Mouse (Mus musculus): ENCODE data around the gene Hoxb1. TPM values are rescaled to one million over a fixed set of nuclear protein-coding genes. Genes with fewer than 3 reads are reported as not detected.

The Hoxb1 gene
- total RNA-seq, 2 experiments from 2014 or later = not detected

- no peak for DNase-seq (ENCODE audit: extremely low spot score in 1 of 2, low spot score in 2 of 2)
- intact Hi-C loops (cut with DNase I) = no loop called here
Measured at GRCm38 (mm10) chr11:96347717-96348116, 17.8 kb upstream of the Hoxb1 start.

DNA sequence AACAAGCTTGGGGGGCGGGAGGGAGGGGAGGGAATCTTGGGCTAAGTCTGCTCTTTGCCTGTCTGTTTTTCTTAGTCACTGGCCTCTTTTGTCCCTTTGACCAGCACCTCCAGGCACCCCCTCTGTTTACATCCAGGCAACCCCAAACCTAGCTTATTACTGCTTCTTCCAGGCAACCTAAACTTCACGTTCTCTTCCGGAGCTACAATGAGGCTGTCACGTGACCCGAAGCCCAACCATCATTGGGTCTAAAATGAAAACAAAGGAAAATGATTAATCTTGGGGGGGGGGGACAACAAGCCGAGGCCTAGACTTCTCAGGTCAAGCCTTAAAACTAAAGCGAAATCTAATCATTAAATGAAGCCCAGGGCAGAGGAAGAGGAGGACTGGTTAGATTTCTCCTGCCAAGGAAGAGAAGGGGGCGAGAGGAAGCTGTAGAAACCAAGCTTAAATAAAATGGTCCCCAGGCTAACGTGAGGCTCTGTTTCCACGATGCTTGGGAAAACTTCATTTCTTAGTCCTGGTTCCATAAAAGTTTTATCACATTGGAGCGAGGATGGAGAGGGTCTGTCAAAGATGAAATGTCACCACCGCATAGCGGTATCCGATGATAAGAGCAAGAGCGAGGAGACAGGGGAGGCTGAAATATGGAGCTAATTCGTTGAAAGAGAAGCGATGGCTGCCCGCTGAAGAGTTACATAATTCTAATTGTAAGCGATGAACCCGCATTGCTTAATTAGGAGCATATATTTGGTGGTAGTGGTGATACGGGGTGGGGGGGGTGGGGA lies 17.2 kb upstream of the Hoxb1 start:
- no peak for DNase-seq (ENCODE audit: extremely low spot score in 1 of 2, low spot score in 2 of 2)
- intact Hi-C loops (cut with DNase I) = no loop called here

- intact Hi-C loops (cut with DNase I) = no loop called here
- DNase-seq (ENCODE audit: extremely low spot score in 1 of 2, low spot score in 2 of 2) = no peak
Measured at GRCm38 (mm10) chr11:96348988-96349387, 16.6 kb upstream of the Hoxb1 start.

GRCm38 (mm10) chr11:96349491-96350340 lies 15.8 kb upstream of the Hoxb1 start:
- DNase-seq (ENCODE audit: extremely low spot score in 1 of 2, low spot score in 2 of 2) = no peak
- intact Hi-C loops (cut with DNase I) = loop anchor here (5.0 to 10.0 kb wide), 2 partner anchors 57 to 175 kb away; partner anchors contain the start of gene Hoxb6

DNA sequence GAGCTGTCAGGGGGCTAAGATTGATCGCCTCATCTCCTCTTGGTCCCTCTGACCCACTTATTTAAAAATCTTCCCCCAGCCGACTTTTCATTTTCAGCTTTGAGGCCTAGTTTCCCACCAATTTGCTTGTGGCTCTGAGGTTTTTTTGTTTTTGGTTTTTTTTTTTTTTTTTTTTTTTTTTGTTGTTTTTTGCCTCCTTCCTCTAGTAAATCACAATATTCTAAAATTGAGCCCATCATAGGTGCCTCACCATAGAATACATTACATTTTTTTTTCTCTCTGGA lies 15.3 kb upstream of the Hoxb1 start, which contains the start of gene Hoxb2:
Hoxb2 (plus strand) TSS at position 185 of the 284 bp plus-strand sequence.
- intact Hi-C loops (cut with DNase I) = loop anchor here (5.0 to 10.0 kb wide), 2 partner anchors 58 to 175 kb away; partner anchors contain the start of gene Hoxb6
- no peak for DNase-seq (ENCODE audit: extremely low spot score in 1 of 2, low spot score in 2 of 2)

DNA sequence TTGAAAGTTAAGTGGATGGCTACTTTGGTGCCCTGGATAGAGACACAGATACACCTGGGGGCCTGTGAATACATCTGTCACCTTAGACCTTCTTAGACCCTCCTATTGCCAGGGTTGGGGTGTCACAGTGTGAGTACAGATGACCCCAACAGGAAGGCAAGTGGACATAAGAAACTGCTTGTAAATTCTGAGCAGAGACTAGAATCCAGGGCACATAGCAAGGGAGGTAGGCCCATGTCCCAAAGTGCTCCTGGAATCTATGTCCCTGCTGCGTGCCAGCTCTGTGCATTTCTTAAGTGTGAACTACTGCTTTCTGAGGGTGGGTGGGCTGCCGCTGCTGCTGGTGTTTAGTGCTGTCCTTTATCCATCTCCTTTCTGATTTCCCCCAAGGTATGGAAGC lies 14.8 kb upstream of the Hoxb1 start:
- DNase-seq (ENCODE audit: extremely low spot score in 1 of 2, low spot score in 2 of 2) = no peak
- intact Hi-C loops (cut with DNase I) = loop anchor here (5.0 to 10.0 kb wide), 2 partner anchors 58 to 176 kb away; partner anchors contain the start of gene Hoxb6

DNA sequence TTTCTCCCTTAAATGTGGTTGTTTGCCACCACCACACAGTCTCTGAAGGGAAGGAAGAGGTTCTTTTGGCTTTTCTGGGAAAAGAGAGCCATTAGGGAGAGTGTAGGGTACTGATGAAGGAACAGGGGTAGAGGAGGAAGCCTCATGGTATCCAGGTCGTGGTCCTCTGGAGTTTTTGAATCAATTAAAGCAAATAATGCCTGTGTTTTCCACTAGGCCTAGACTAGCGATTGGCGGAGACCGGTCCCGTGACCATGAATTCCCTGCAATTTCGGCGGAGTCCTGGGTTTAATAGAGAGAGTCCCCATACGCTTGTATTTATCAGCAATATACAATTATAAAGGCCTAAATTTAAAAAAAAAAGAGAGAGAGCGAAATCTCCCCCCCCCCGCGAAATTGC lies 14.2 kb upstream of the Hoxb1 start:
- DNase-seq (ENCODE audit: extremely low spot score in 1 of 2, low spot score in 2 of 2) = no peak
- intact Hi-C loops (cut with DNase I) = loop anchor here (5.0 to 10.0 kb wide), 2 partner anchors 59 to 177 kb away; partner anchors contain the start of gene Hoxb6

DNA sequence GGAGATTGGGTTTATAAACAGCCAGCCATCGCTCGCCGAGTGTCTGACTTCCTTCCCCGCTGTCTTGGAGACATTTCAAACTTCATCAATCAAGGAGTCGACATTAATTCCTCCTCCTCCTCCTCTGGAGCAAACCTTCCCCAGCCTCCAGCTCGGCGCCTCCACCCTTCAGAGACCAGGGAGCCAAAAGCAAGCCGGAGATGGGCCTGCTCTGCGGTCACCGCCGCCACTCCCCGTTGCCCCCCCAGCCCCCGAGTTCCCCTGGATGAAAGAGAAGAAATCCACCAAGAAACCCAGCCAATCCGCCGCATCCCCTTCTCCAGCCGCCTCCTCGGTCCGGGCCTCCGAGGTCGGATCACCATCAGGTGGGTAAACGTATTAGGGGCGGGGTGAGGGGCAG lies 13.7 kb upstream of the Hoxb1 start:
- intact Hi-C loops (cut with DNase I) = loop anchor here (5.0 to 10.0 kb wide), 2 partner anchors 60 to 177 kb away; partner anchors contain the start of gene Hoxb6
- DNase-seq (ENCODE audit: extremely low spot score in 1 of 2, low spot score in 2 of 2) = no peak

DNA sequence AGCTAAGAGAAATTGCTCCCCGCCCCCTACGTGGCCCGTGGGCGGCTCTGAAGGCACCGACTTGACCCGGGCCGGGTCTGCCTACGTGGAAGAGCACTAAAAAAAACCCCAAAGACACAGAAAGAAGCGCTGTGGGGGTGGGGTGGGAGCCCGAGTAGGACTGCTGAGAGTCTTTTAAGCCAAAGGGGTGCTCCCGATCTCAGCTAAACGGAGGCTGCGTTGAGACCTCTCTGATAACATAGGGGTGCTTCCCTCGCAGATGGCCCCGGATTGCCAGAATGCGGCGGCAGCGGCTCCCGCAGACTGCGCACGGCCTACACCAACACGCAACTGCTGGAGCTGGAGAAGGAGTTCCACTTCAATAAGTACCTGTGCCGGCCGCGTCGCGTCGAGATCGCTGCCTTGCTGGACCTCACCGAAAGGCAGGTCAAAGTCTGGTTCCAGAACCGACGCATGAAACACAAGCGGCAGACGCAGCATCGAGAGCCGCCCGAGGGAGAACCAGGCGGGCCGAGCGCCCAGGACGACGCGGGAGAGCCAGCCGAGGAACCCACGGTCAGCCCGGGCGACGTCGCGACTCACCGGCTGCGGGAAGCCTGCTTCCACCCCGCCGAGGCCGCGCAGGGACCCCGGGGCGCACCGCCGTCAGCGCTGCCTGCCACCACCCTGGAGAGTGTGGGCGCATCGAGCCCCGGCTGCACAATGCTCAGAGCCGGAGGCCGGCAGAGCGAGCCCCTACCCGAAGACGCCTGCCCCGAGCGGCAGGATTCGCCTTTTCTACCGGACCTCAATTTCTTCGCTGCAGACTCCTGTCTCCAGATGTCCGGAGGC lies 12.6 kb upstream of the Hoxb1 start:
- DNase-seq (ENCODE audit: extremely low spot score in 1 of 2, low spot score in 2 of 2) = no peak
- intact Hi-C loops (cut with DNase I) = loop anchor here (5.0 to 10.0 kb wide), 2 partner anchors 61 to 178 kb away; partner anchors contain the start of gene Hoxb6

DNA sequence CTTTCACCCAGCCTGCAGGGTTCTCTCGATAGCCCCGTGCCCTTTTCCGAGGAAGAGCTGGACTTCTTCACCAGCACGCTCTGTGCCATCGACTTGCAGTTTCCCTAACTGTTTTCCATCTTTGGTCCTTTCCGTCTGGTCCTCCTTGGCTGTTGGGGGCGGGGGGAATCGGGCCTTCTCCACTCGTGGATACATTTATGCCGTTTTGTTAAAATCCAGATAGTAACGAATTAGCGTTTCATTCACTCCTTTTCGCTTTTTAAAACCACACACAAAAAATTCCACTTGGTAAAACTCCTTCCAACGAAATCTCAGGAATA lies 12.1 kb upstream of the Hoxb1 start:
- DNase-seq (ENCODE audit: extremely low spot score in 1 of 2, low spot score in 2 of 2) = no peak
- intact Hi-C loops (cut with DNase I) = loop anchor here (5.0 to 10.0 kb wide), 2 partner anchors 61 to 179 kb away; partner anchors contain the start of gene Hoxb6

- DNase-seq (ENCODE audit: extremely low spot score in 1 of 2, low spot score in 2 of 2) = no peak
- intact Hi-C loops (cut with DNase I) = loop anchor here (5.0 to 10.0 kb wide), 2 partner anchors 62 to 179 kb away; partner anchors contain the start of gene Hoxb6
Measured at GRCm38 (mm10) chr11:96353939-96354338, 11.6 kb upstream of the Hoxb1 start.

DNA sequence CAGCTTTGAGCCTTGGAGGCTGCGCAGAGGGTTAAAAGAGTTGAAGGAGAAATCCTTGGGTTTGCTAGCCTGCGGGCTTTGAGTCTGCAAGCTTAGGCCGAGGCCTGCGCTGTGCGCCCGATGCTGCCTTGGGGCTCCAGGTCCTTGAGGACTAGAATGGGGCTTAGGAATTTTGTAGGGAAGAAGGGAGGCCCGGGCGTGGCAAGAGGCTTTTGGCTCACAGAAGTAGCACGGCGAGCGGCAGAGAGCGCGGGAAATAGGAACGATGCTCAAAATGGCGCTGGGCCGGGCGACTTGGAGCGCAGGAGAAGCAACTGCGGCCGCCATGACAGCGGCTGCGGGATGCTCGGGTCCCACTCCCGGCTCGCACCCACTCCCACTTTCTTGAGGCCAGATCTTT lies 11.2 kb upstream of the Hoxb1 start:
- intact Hi-C loops (cut with DNase I) = loop anchor here (5.0 to 10.0 kb wide), 2 partner anchors 62 to 180 kb away; partner anchors contain the start of gene Hoxb6
- DNase-seq (ENCODE audit: extremely low spot score in 1 of 2, low spot score in 2 of 2) = no peak

DNA sequence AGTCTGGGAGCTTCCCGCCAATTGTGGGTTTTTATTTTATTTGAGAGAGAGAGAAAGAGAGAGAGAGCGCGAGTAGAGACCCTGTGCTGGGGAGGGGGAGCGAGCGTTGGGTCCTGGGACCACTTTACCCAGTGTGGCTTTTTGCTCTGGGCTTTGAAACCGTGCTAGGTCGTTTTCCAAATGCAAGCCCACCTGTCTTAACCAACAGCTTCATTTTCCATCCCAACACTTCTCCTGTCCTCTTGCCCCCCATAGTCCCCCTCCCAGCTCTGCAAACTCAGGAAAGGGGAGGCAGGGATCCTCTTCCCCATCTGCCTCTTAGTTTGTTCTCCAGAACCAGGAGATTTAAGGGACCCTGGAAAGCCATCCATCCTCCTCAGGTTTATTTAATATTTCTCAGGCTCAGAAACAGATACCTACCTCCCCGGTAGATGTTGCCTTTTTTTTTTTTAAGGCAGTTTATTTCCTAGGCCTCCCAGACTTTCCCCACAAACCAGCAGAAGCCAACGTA lies 10.7 kb upstream of the Hoxb1 start:
- DNase-seq (ENCODE audit: extremely low spot score in 1 of 2, low spot score in 2 of 2) = no peak
- intact Hi-C loops (cut with DNase I) = loop anchor here (5.0 to 10.0 kb wide), 2 partner anchors 63 to 180 kb away; partner anchors contain the start of gene Hoxb6

- intact Hi-C loops (cut with DNase I) = no loop called here
- DNase-seq (ENCODE audit: extremely low spot score in 1 of 2, low spot score in 2 of 2) = no peak
Measured at GRCm38 (mm10) chr11:96363807-96364206, 1.7 kb upstream of the Hoxb1 start.

GRCm38 (mm10) chr11:96366092-96367041 lies 815 bp downstream of the Hoxb1 start:
- DNase-seq (ENCODE audit: extremely low spot score in 1 of 2, low spot score in 2 of 2) = no peak
- intact Hi-C loops (cut with DNase I) = no loop called here

DNA sequence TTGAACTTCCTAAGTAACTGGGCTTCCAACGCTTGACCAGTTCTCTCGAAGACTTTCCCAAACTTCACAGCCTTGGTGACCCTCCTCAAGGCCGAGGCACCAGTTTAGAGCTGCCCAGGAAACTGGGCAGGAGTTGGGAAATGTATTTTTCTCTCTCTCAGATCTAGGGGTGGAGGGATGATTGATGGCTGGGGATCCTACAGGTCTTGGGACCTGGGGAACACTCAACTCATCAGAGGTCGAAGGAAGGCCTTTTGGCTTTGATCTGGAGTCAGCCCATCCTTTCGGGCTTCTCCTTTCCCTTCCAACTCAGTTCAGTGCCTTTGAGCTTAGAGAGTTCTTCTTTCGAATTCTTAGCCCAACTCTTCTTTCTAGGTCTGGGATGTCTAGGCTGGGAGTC lies 1.6 kb downstream of the Hoxb1 start:
- intact Hi-C loops (cut with DNase I) = no loop called here
- DNase-seq (ENCODE audit: extremely low spot score in 1 of 2, low spot score in 2 of 2) = no peak

DNA sequence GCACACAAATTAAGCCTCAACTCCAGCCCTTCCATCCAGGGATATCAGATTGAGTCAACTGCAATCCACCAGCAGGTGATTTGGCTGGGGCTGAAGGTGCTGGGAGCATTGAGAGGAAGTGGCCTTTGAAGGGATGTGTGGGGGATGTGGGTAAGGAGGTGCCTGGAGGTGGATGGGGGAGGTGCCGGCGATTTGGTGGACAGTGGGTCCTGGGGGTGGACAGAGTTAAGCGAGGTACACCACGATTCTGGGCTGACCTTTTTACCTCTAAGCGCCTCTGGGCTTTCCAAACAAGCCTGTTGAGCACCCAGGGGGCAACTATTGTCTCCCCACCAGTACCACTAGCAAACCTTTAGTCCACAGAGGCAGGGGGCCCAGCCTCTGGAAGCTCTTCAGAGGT lies 3.1 kb downstream of the Hoxb1 start:
- DNase-seq (ENCODE audit: extremely low spot score in 1 of 2, low spot score in 2 of 2) = no peak
- intact Hi-C loops (cut with DNase I) = no loop called here

Data from left cerebral cortex, postnatal 10 days (tissue).